Mouse (Mus musculus) liver, embryonic 14.5 days (tissue): ENCODE data around the gene Med28. TPM values are rescaled to one million over a fixed set of nuclear protein-coding genes. Genes with fewer than 3 reads are reported as not detected.

ENCODE experiments used
- ATAC-seq: fragments of 200-750 bp; cut with Nextera tagmentation; 2 replicates; pipeline ENCODE4 v1.8.0; 2017; ENCODE audit warnings: moderate number of reproducible peaks, mild to moderate bottlenecking, moderate library complexity; ENCODE audit not compliant: insufficient read depth
- DNase-seq, 3 experiments: peaks; one replicate each; pipeline ENCODE4 v3.0.0-alpha.2; 2012 to 2013; ENCODE audit warnings: low read depth in 3 of 3, low spot score in 3 of 3
- H3K27ac ChIP-seq: fragments of 300-500 bp; sonication (generic); 2 replicates; pipeline ENCODE4 v1.5.1; 2014; ENCODE audit warnings: moderate library complexity, mild to moderate bottlenecking, control low read depth, inconsistent platforms
- H3K27me3 ChIP-seq: fragments of 300-500 bp; sonication (generic); 2 replicates; pipeline ENCODE4 v1.6.1; 2014; ENCODE audit warnings: mild to moderate bottlenecking, low read length, moderate library complexity; ENCODE audit not compliant: control insufficient read depth, insufficient read depth
- H3K36me3 ChIP-seq: fragments of 300-500 bp; sonication (generic); replicated peaks from 2 replicates; pipeline ENCODE4 v1.6.1; 2014; ENCODE audit warnings: low read depth; ENCODE audit not compliant: control insufficient read depth, insufficient read depth
- H3K4me1 ChIP-seq, 2 experiments: fragments of 200-500 bp in 1 of 2; fragments of 300-500 bp in 1 of 2; sonication (generic) in 1 of 2; replicated peaks; 2 replicates each; pipeline ENCODE4 v1.6.1; 2012 to 2014; ENCODE audit warnings: antibody characterized with exemption in 1 of 2, inconsistent platforms in 1 of 2, low read length in 1 of 2; ENCODE audit not compliant: control insufficient read depth in 2 of 2, insufficient read depth in 2 of 2
- H3K4me2 ChIP-seq: fragments of 300-500 bp; sonication (generic); 2 replicates; pipeline ENCODE4 v1.6.1; 2014; ENCODE audit warnings: low read depth, mild to moderate bottlenecking, control low read depth, moderate library complexity
- H3K4me3 ChIP-seq, 2 experiments: fragments of 200-500 bp in 1 of 2; fragments of 300-500 bp in 1 of 2; sonication (generic) in 1 of 2; 2 replicates each; pipeline ENCODE4 v1.5.1; 2012 to 2014; ENCODE audit warnings: low read depth in 2 of 2, low read length in 2 of 2, mild to moderate bottlenecking in 2 of 2, control low read depth in 1 of 2, inconsistent platforms in 1 of 2, moderate library complexity in 1 of 2; ENCODE audit not compliant: insufficient read depth in 1 of 2
- H3K9ac ChIP-seq: fragments of 300-500 bp; sonication (generic); replicated peaks from 2 replicates; pipeline ENCODE4 v1.6.1; 2014; ENCODE audit warnings: mild to moderate bottlenecking, control low read depth, moderate library complexity
- H3K9me3 ChIP-seq: fragments of 300-500 bp; sonication (generic); 2 replicates; pipeline ENCODE4 v1.6.1; 2016; ENCODE audit warnings: low read length, mixed read lengths; ENCODE audit not compliant: control insufficient read depth
- CTCF ChIP-seq: IDR thresholded peaks from 2 replicates; pipeline ENCODE4 v1.5.1; 2016; ENCODE audit warnings: antibody characterized with exemption, low read depth, control low read depth
- EP300 ChIP-seq: IDR thresholded peaks from 2 replicates; pipeline ENCODE4 v1.6.1; 2016; ENCODE audit warnings: antibody characterized with exemption, low read depth
- WGBS: fragments of 180-500 bp; shearing (Covaris S2); extraction: QIAGEN DNeasy Blood & Tissue Kit; methylation state at CpG from one replicate; pipeline ENCODE4 v1.1.7; 2014; ENCODE audit not compliant: insufficient replicate concordance; 5-methylcytosine and 5-hydroxymethylcytosine counted together
- polyA plus RNA-seq, 2 experiments: library from polyadenylated mRNA; depleted of rRNA in 1 of 2; stranded (reverse) in 1 of 2; unstranded in 1 of 2; fragments of >200 nt; fragmentation: Nextera tagmentation in 1 of 2; extraction: Ambion mirVana in 1 of 2; gene quantifications; 2 replicates each; pipeline versions ENCODE4 v1.2.1 to v1.2.3; 2012 to 2014

The Med28 gene
- 22.7 and 37.6 TPM in 2 replicates for polyA plus RNA-seq (2012; rRNA removed)
- polyA plus RNA-seq (2014; fragmentation: Nextera tagmentation; extraction: Ambion mirVana), result 99.8 and 102 TPM in 2 replicates

- DNase-seq (peak; percentile 74 to 75 (median 74)), ATAC-seq (peak; percentile 92)
- H3K4me3 ChIP-seq, result peak within 1 kb of the TSS; percentile 88 to 98
- no peak for TF ChIP-seq EP300
- TF ChIP-seq CTCF, result no peak
- peaks cover 8 to 9% of the 10 kb centered on the region in 2 experiments for H3K4me1 ChIP-seq
- peak within 1 kb of the TSS; percentile 33; the same call in 1 of the 2 replicates for H3K27ac ChIP-seq
- 2% methylated on average over 56 of the region's 56 CpGs for WGBS
- H3K36me3 ChIP-seq, result peaks cover 1% of the 10 kb centered on the region
- no peaks in the 10 kb centered on the region for H3K27me3 ChIP-seq
- peak within 1 kb of the TSS; percentile 92 for H3K9ac ChIP-seq
- peak within 1 kb of the TSS; percentile 86 for H3K4me2 ChIP-seq
- no peaks in the 10 kb centered on the region for H3K9me3 ChIP-seq
Observed at GRCm38 (mm10) chr5:45519960-45520808, at the start of gene Med28. Med28 (plus strand) TSS chr5:45520229.

DNA sequence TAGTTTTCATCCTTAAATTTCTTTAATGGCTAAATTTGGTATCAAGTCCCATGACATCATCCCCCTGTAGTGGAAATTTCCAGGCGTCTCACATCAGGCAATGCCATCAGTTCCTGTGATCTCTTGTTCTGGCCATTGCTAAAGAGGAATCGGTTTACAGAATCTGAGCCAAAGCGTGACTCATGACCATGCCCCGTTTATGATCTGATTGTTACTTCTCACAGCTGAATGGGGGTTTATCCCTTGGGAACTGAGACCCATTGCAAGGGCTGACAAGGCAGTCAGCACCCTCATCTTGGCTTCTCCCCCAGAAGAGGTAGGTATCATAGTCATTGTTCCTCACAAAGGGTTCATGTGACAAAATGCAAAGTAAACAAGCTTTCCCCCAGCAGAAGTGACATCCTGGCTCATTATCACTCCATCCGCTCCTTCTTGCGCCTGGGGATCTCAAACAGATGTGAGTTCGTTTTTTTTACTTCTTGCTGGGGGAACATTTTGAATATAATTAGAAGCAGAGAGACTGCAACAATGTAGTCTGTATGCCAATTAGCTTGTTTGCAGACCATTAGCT is 47.1 kb upstream of the Med28 start:
- Histone ChIP-seq H3K27ac (no peak overlapping the region), H3K4me3 (no peak overlapping the region), H3K36me3 (no peaks in the 10 kb centered on the region), H3K4me2 (no peak overlapping the region), H3K27me3 (no peaks in the 10 kb centered on the region), H3K9me3 (no peaks in the 10 kb centered on the region), H3K4me1 (no peaks in the 10 kb centered on the region), H3K9ac (no peak overlapping the region)
- WGBS, result 29% methylated on average over 7 of the region's 7 CpGs
- TF ChIP-seq EP300 (no peak), CTCF (no peak)
- DNase-seq (no peak), ATAC-seq (no peak)

GRCm38 (mm10) chr5:45473521-45473920 is 46.5 kb upstream of the Med28 start:
- no peaks in the 10 kb centered on the region for H3K27me3 ChIP-seq
- no peak for DNase-seq
- WGBS, result 75% methylated on average over 1 of the region's 1 CpGs

DNA sequence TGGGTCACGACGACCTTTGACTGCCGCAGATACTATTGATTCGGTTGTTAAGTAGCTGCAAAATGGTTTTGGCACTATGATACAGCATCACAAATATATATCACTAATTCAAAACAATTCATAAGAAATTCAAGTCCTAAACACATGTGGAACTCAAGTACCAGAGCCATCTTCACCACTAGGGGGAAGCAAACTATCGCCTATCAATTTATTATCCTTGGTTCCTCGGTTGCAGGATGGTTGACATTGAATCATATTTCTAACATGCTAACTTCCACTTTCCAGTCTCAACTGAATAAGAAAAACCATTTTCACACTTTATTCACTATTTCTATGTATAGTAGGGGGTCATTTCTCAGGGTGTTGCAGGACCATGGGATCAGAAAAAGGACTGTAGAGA is 45.8 kb upstream of the Med28 start:
- WGBS, result 21% methylated on average over 6 of the region's 6 CpGs
- Histone ChIP-seq H3K9ac (no peak overlapping the region), H3K9me3 (no peaks in the 10 kb centered on the region), H3K4me1 (no peaks in the 10 kb centered on the region), H3K4me2 (no peak overlapping the region), H3K27ac (no peak overlapping the region), H3K36me3 (no peaks in the 10 kb centered on the region), H3K27me3 (no peaks in the 10 kb centered on the region), H3K4me3 (no peak overlapping the region)
- DNase-seq, result peak in 2 of 3 experiments; percentile 22 to 43
- ATAC-seq, result no peak
- TF ChIP-seq CTCF (peak; percentile 65), EP300 (no peak)

More at GRCm38 (mm10) chr5:45473521-45473920, 46.5 kb upstream of the Med28 start:
- no peak for ATAC-seq
- TF ChIP-seq CTCF, result no peak
- H3K9me3 ChIP-seq, result no peaks in the 10 kb centered on the region
- no peaks in the 10 kb centered on the region for H3K4me1 ChIP-seq
- no peak overlapping the region for H3K9ac ChIP-seq
- no peaks in the 10 kb centered on the region for H3K36me3 ChIP-seq
- H3K27ac ChIP-seq, result no peak overlapping the region
- no peak overlapping the region for H3K4me2 ChIP-seq
- H3K4me3 ChIP-seq, result no peak overlapping the region

DNA sequence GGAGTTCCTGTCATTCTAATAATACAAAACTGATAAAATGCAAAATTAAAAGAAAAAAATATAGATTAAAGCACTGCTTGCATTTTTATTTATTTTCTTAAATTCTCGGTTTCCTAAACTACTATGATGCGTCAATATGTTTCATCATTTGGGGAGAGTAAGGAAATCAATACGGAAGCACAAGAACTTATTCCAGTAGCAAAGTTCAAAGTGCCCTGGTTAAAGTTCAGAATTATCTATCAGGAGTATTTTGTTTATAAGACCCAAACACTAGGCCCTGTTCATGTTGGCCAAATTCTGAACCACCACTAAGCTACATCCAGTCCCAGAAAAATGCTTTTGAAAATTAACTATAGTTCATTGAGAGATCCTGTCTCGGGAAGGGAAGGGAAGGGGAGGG is 45.3 kb upstream of the Med28 start:
- ATAC-seq, result no peak
- TF ChIP-seq CTCF (no peak), EP300 (no peak)
- no peaks in the 10 kb centered on the region for H3K36me3 ChIP-seq
- H3K27ac ChIP-seq, result no peak overlapping the region
- H3K9ac ChIP-seq, result no peak overlapping the region
- no peak overlapping the region for H3K4me3 ChIP-seq
- no peaks in the 10 kb centered on the region for H3K4me1 ChIP-seq
- DNase-seq, result no peak
- WGBS, result 49% methylated on average over 3 of the region's 4 CpGs
- H3K4me2 ChIP-seq, result no peak overlapping the region
- no peaks in the 10 kb centered on the region for H3K27me3 ChIP-seq
- H3K9me3 ChIP-seq, result no peaks in the 10 kb centered on the region
